Mouse (Mus musculus) c-Kit-positive CD71-positive TER-119-positive erythroid progenitor cells, embryonic 14.5 days (primary cell): ENCODE measurements around the gene Pdzd2.
A peak's percentile ranks its signal among the peaks of the same experiment; 100 is the strongest.
"Not testable (repeated sequence)": the region's sequence is repeated elsewhere in the genome, so short reads cannot be mapped to it uniquely, and the experiment has no call there.

Experiments
- DNase-seq: peaks from one replicate; pipeline ENCODE4 v3.0.0-alpha.2; 2013; ENCODE audit warnings: low spot score

The Pdzd2 gene

DNA sequence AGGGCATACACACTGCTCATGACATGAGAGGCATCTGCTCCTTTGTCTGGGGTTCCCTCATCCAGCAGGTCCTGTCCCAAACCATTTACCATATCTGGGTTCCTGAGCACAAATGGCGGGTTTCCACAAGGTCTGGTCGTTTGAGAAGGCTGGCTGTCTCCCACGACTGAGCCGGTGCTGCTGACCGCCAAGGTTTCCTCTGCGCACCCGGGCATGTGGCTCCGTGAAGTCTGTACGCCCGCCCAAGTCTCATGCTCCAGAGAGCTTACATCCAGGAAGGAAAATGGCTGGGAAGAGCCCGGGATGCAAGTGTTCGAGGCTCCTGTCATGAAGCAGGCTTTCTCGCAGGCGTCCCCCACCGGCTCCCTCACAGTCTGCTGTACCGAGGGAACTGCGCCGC, 364.8 kb downstream of the Pdzd2 start:
- no peak for DNase-seq

DNA sequence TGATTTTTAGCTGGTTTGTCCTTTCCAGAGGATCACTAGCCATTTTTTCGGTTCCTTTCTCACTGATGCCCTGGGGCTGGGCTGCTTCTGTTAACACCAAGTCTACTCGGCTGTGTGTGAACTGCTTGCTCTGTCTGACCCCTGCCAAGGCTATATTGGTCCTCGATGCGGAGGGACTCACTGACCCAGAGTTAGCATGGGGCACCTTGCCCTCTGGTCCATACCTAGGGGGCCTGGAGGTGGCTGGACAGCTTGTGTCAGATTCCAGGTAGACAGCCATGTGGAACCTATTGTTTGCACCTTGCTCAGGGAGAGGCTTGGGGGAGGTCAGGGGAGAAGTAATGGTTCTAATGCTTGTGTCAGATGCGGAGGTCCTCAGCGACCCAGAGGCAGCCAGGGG, 365.8 kb downstream of the Pdzd2 start:
- DNase-seq, result no peak

DNA sequence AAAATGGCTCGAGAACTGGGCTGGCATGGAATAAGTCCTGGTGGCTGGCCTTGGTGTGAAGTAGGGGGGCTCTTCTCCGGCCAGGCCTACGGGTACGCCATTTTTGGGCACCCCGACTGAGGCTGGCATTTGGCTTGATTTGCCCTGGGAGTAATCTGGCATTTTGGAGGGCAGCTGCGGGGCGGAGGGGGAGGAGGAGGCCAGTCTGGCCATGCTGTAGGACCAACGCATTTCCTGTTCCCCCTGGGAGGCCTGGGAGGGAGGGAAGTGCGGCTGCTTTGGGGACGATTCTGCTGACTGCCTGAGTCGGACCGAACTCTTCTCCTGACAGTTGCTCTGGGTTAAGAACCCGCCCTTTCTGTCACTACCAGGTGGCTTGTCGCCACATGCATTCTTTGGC, 366.2 kb downstream of the Pdzd2 start:
- no peak for DNase-seq

DNA sequence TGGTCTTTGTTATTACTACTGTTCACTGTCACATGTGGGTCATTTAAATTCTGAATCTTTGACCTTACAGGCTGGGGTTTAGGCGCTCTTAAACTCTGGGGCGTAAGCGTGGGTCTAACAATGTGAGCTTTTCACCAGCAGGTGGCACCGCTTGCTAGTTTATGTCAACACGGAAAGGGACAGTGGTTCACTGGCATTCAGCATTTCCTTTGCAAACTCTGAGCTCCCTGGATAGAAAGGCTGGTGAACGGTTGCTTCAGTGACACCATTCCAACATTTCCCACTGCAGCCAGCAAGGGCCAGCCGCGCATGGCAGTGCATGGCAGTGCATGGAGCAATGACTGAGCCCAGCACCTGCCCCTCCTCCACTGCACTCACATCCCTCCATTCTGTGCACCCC, 368.5 kb downstream of the Pdzd2 start:
- DNase-seq, result peak; percentile 71

DNA sequence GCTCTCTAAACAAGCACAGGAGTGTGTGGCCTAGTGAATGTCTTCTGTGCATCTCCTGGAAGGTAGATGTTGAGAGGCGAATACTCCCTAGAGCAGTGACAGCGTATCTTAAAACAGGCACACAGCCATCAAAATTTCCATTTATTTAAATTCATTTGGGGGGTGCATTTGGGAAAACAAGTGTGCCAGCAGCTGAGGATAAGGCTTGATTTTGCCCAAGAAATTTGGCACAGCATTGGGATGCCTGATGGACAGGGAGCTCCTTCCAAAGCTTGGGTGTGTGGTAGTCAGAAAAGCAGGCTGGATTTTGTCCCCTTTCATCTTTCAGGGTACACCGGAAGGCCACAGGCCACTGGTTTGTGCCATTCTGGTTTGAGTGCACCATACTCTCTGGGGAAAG, 369.6 kb downstream of the Pdzd2 start:
- DNase-seq, result no peak

DNA sequence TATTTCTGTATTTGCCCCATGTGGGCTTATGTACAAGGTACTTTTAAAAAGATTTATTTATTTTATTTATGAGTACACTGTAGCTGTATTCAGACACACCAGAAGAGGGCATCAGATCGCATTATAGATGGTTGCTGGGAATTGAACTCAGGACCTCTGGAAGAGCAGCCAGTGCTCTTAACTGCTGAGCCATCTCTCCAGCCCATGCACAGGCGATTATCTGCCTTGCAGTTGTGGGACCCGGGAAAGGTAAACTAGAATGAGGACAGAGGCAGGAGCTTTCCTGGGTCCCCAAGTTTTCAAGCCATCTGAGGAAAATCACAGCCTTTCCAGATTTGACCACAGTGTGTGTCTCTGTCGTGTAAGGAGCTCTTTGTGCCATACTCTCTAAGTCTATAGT, 370.9 kb downstream of the Pdzd2 start:
- DNase-seq, result no peak

DNA sequence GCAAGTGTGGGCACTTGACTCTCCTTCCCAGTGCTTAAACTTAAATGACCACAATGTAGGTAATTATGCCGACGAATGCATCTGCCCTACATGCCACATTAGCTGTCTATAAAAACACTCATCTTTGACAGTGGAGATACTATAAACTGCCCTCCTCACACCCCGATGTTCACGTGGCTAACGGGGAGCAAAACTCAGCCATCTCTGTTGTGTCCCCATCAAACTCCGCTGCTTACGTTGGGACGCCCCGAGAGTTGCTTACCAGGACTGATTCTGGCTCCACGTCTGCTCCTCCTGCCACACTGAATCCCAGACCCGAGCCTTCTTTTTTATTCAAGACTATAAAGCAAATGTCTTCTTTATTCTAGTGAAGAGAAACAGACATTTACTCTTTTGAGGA, 371.4 kb downstream of the Pdzd2 start:
- no peak for DNase-seq

DNA sequence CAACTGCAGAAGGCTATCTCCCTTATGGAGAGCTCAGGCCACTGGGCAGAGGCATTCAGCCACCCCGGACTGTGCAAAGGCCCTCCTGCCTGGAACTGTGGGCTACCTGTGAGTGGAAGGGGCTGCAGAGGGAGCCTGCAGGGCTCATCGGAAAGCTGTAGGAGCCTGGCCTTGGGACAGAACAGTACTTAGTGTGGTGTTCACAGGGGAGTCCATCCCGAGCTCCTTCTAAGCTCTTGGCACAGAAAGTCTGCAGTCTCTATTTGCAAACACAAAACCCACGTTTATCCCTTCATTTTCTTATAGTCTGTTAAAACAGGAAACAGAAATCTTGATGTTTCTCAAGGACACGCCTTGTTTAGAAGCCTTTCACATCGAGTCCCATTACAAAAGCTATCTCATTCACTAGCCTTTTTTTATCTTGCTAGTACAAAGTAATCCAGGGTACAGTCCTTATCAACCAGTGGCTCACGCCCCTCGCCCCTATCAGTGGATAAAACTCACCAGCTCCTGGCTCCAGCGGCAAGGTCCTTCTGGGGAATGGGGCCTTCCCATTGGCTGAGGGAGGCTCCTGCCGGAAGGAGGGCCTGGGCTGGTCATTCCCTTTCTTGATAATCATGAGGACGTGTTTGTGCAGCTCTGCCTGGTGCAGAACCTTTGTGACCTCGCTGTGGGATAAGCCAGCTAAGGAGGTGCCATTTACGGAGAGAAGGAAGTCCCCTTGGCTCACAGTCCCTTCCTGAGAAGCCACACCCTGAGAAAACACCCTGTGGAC, 372.2 kb downstream of the Pdzd2 start:
- peak; percentile 73 for DNase-seq

DNA sequence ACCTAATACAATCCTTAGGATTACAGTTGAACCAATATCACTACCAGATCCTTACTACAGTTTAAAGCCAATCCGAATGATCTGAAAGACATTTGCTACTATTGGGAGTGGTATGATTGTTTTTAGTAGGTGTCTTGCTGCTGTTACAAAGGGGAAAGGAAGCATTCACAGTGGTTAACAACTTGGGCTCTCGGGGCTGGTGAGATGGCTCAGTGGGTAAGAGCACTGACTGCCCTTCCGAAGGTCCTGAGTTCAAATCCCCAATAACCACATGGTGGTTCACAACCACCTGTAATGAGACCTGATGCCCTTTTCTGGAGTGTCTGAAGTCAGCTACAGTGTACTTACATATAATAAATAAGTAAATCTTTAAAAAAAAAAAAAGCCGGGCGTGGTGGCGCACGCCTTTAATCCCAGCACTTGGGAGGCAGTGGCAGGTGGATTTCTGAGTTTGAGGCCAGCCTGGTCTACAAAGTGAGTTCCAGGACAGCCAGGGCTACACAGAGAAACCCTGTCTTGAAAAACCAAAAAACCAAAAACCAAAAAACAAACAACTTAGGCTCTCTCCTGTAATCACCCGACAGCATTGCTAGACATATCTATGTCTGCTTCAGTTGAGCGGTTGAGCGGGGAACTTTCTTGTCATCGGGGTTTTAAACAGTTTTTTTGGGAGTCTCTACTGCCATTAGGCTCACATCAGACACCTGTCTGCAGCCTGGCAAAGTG, 373.0 kb downstream of the Pdzd2 start:
- not testable (repeated sequence) for DNase-seq

DNA sequence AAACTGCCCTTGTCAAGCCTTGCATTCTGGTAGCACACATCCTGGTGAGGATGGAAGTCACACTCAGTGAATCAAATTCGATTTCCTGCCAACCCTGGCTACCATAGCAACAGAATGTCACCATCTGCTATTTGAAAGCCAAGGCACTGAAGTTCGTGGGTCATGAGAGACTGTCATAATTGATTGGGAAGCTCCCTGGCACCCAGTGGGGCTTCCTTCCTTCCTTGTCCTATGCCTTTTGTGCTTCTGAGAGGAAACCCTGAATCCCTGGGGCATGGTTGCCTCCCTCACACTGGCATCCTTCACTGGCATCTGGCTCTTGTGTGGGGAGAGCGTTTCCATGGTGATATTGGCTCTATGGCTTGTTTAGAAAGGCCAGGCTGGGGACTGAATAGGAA, 373.7 kb downstream of the Pdzd2 start:
- no peak for DNase-seq

DNA sequence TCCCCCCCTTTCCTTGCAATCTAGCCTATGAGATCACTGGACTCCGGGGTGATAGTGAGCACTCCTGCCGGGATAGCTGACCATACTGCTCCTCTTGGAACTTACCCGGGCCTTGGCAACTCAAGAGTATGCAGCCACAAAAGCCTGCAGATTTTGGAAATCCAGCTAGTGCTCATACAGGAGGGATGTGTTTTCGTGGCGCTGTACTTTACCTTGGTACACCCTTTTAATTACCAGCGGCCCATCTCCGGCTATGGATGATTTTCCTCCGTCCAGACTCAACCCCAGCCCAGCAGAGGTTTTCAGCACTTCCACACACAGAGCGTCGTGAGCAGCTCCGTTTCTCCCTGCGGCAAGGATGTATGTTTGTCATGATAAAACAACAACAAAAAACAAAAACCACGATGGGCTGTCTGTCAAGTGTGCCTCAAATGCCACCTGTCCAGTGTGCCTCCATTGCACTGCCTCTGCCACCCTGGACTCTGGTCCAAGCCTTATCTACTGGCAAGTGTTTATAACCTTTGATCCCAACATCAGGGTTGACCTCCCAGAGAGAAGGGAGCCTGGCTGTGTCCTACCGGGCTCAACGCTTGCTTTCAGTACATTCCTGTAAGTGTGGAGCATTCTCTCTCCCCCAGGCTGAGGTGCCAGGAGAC, 374.2 kb downstream of the Pdzd2 start:
- DNase-seq, result no peak

DNA sequence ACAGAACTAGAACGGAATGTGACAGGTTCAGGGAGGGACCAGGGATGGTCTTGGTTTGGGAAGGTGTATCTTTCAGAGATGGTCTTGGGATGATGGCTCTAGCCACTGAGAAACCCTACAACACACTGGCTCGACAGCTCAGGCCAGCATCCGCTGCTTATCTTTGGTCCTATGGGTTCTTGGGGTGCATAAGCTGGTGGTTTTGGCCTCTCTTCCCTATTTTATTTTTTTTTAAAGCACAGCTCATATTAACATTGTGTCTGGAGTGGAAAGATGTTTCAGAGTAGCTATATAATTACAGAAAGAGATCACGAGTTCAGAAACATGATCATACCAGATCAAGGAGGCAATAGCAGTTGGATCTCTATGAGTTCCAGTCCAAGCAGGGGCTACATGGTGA, 375.6 kb downstream of the Pdzd2 start:
- DNase-seq, result no peak

DNA sequence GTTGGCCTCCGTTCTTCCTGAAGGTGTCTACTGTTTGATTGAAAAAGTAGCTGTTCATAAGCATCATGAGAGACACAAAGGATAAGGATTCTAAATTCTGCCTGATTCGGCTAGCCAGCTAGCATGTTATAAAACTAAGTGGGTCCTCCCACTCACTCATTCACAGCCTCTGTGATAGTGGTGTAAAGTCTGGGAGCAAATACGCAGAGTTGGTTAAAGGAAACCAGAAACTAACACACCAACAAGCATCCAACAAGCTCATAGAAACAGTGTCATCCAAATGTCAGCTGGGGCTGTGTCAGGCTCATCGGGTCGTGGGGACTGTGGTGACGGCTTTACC, 377.1 kb downstream of the Pdzd2 start:
- no peak for DNase-seq

DNA sequence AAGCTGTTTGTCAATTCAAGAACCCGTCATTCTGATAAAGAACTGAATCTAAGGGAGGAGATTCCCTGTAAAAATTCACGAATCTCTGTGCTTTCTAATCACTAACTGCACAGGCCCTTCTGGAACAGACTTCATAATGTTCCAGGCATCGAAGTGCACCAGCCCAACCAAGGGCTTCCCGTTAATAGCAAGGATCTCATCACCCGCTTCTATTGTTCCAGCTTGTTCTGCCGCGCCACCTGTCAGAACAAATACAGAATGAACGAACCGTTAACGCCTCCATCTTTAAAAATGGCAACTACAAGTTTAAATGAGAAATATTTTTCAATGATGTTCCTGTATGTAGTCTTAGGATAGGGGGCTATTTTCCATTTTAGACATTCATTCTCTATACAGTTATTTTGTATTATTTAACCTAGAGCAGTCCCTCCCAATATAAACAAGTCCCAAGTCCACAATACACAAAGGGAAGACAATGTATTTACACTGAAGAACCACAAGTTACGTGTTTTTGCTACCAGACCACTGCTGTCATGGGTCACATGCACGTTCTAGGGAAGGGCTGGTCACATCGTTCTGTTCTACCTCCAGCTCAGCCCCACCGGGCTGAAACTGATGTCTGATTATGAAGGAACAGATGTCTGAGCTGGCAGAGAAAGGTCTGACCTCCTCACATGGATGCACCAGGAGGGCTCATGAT, 377.6 kb downstream of the Pdzd2 start:
- DNase-seq, result no peak

DNA sequence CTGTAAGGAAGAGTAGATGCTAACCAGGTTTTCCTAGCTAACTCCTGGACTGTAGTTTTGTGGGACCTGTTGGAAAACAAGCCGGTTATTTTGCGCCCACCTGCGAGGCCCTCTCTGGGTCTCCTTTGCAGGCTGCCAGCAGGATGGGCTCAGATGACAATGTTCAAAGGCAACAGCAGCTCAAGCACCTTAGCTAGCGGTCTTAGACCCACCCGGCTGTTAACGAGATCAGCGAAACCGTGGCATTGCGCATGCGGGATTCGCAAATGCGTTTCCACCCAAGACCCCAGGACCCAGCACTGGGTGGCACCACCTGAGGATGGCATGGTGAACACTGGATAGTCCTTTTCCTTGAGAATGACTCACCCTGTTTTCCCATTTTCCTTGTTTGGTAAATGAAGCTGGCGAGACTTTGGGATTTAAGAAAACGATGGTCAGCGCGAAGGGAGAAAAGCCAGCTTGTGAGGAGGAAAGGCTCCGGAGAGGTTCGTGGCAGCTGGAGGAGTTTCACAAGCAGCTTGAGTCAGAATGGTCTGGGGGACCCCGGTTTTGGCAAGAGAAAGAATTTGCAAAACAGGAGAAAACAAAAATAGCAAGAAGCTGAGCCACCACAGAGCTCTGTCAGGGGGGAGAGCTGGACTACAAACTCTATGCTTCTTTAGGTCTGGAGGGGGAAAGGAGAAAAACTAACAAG, 379.1 kb downstream of the Pdzd2 start:
- DNase-seq, result no peak

DNA sequence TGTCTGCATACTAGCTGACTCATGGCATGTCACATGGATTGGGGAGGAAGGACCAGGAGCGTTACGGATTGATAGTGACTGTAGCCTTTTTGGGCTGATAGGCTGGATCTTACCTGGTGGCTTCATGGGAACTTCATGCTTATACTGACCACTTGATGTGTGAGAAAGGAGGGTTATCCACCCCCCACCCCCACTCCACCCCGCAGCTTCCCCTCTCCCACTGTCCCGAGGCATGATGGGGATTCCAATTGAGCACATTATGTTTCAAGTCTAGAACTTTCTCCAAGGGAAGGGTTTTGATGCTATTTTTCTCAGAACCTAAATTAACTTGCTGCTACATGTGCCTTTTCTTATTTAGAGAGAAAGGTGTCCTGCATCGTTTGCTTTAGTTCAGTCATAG, 381.3 kb downstream of the Pdzd2 start:
- no peak for DNase-seq

DNA sequence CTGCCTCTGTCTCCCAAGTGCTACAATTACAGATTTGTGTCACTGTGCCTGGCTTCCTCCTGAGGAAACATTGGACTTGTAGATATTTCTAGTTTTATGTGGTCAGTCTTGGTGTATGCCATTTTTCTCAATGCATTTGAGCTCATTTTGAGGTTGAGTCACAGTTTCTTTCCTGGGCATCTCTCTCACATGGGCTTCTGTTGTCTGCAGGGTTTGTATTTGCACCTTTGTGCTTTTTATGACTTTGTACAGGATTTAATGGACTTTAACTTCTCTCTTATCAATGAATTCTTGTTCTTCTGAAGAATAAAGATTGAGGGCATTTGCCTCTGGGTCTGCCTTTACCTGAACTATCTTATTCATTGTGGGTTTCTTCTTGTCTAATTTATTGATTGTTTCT, 382.3 kb downstream of the Pdzd2 start:
- no peak for DNase-seq

DNA sequence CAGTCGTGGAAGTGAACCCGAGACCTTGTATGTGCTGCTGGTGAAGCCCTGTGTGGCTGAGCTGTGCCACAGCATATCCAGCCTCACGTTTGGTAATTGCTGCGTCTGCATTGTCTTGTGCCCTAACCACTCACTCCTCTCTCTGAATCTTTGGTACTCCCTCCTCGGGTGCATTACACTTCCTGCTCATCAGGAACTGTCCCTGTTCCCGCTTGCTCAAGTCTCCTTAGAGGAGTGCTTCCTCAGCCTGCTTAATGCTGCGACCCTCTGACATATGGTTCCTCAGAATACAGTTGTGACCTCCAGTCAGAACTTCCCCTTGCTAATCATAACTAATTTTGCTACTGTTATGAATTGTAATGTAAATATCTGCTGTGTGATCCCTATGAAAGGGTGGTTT, 383.8 kb downstream of the Pdzd2 start:
- DNase-seq, result no peak

DNA sequence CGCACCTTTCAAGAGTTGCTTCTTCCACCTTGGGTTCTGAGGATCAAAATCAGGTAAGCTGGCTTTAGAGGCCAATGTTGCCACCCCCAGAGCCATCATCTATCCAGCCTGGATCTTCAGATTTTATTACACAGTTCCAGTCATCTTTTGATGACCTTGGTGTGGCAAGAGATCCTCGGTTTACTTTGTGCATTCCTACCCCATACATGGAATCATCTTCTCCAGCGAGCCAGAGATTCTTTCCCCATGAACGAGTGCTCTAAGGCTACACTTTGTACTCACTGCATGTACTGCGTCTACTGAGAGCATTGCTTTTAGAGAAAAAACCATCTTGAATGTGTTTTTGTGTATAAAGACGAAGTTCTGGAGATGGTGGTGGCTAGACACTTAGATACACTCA, 384.5 kb downstream of the Pdzd2 start:
- DNase-seq, result no peak

DNA sequence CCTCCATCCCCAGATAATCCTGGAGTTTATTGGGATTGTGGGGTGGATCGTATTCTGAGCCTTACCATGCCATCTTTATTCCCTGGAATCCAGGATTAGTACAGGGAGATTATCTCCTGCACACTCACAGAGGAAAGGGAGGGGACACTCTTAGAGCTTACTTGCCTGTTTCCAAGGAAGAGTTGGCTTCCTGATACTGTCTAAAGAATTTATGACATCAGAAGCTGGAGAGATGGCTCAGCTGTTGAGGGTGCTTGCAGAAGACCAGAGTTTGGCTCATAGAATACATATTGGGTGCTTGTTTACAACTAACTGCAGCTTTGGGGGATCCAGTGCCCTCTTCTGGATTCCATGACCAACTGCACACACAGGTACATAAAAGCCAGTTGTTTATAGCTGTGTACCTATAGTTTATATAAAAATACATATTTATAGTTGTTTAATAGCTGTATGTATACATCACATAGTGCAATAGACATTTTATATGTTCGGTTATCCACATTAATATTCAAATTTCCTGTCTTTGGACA, 385.4 kb downstream of the Pdzd2 start:
- no peak for DNase-seq

DNA sequence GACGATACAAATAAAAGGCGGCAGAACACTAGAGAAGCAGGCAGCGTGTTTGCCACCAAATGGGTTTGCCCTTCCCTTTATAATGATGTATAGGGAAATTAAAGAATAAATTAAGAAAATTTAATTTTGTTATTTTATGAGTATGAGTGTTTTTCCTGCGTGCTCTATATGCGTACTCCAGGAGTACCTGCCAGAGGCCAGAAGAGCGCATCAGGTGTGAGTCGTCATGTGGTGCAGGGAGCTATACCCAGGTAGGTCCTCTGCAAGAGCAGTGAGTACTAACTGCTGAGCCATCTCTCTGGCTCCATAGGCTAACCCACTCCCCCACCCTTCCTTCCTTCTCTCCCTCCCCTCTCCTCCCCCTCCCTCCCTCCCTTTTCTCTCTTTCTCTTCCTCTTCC, 388.3 kb downstream of the Pdzd2 start:
- DNase-seq, result no peak

DNA sequence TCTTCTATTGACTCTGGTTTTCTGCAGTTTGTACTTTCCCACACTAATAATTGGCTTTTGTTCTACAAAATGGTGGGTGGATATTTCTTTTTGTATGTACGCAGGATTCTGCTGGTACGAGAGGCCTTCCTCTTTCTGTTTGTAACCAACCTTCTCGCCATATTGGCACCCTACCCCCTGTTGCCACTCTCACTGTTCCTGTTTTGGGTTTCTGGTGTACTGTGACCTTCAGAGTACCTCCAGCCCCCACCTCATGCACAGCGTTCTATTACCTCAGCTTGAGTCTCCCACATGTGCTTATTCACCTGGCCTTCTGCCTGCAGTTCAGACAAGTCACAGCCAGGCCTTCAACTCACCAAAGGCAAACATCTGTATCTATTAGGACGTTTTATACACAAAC, 389.9 kb downstream of the Pdzd2 start:
- DNase-seq, result no peak
